Mouse (Mus musculus) forebrain, embryonic 16.5 days (tissue): ENCODE measurements at regions not wholly inside any gene's neighbourhood (a gene's known extent, or its start where the extent isn't known, plus 50 kb on each side); places are given as distances from the start of the nearest gene placed in this dataset.

Source experiments
- ATAC-seq: fragments of 200-750 bp; cut with Nextera tagmentation; 2 replicates; pipeline ENCODE4 v1.8.0; 2017; ENCODE audit warnings: mild to moderate bottlenecking, moderate library complexity
- H3K27ac ChIP-seq: fragments of 300-500 bp; sonication (generic); 2 replicates; pipeline ENCODE4 v1.5.1; 2014; ENCODE audit warnings: low read length, control low read depth
- H3K27me3 ChIP-seq: fragments of 300-500 bp; sonication (generic); replicated peaks from 2 replicates; pipeline ENCODE4 v1.6.1; 2014; ENCODE audit warnings: low read length; ENCODE audit not compliant: control insufficient read depth, insufficient read depth
- H3K36me3 ChIP-seq: fragments of 300-500 bp; sonication (generic); 2 replicates; pipeline ENCODE4 v1.6.1; 2014; ENCODE audit not compliant: control insufficient read depth, insufficient read depth
- H3K4me1 ChIP-seq: fragments of 300-500 bp; sonication (generic); replicated peaks from 2 replicates; pipeline ENCODE4 v1.6.1; 2014; ENCODE audit warnings: low read length; ENCODE audit not compliant: control insufficient read depth, insufficient read depth
- H3K4me2 ChIP-seq: fragments of 300-500 bp; sonication (generic); 2 replicates; pipeline ENCODE4 v1.6.1; 2014; ENCODE audit warnings: mild to moderate bottlenecking, low read length, control low read depth
- H3K4me3 ChIP-seq: fragments of 300-500 bp; sonication (generic); replicated peaks from 2 replicates; pipeline ENCODE4 v1.5.1; 2014; ENCODE audit warnings: mild to moderate bottlenecking, low read length, control low read depth
- H3K9ac ChIP-seq: fragments of 300-500 bp; sonication (generic); replicated peaks from 2 replicates; pipeline ENCODE4 v1.6.1; 2014; ENCODE audit warnings: low read depth, low read length, control low read depth
- H3K9me3 ChIP-seq: fragments of 300-500 bp; sonication (generic); 2 replicates; pipeline ENCODE4 v1.6.1; 2016; ENCODE audit warnings: low read length; ENCODE audit not compliant: control insufficient read depth
- WGBS: fragments of 180-500 bp; shearing (Covaris S2); extraction: QIAGEN DNeasy Blood & Tissue Kit; methylation state at CpG from one replicate; pipeline ENCODE4 v1.1.7; 2014; 5-methylcytosine and 5-hydroxymethylcytosine counted together

DNA sequence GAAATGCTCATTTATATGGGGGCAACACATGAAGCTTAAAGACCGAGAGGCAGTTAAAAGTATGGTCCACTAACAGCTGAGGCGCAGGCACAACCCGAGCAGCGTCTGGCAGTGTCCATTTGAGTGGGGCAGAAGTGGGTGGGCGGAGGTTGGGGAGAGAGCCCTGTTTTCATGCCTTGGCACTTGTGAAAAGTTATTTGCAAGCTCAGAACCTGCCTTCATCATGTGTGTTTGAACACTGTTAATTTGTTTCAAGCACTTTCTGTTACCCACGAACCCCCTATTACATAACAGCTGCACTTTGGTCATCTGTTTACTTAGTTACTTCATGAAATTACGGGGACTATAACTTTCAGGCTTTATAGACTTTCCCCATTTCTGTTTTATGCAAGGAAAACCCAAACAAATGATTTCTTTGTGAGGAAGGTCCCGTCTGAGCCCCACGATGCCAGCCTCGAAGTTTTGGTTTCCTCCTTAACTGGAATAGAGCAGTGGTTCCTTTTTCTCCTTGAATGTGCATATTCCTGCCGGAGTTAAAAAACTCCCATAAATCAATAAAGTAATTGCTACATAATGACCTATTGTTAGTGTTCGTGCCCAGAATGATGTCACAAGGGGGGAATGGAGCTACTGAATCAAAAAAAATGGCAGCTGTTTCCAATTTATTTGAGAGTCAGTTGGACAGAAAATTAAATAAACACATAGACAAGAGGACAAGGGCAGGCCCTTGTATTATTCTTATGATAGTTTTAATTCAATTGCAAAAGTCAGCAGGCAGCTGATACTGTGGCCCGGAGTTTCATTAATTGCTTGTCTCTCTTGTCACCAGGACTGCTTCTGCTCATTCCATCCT lies 363.6 kb downstream of the Etnk1 start:
- no peaks in the 10 kb centered on the region; the same call in 1 of the 2 replicates for H3K4me1 ChIP-seq
- 40% methylated on average over 13 of the region's 13 CpGs for whole genome bisulfite sequencing

DNA sequence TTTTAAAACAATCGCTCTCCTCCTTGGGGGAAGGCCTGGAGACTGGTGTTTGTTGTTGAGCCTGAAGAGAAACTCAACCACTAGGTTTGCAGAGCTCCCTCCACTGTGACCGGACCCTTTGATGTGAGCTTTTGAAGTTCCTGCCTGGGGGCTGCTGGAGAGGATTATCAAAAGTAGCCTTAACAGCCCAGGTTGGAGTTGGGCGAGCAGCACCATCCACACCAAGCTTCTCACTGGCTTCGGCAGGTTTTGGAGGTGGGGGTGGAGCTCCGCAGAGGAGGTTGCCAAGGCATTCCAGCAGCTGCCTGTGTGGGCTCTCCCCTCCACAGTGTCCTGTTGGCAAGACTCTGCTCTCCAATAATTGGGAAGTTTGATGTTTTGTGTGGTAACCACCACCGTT lies 364.5 kb downstream of the Etnk1 start:
- Histone ChIP-seq H3K36me3 (no peaks in the 10 kb centered on the region), H3K9ac (no peak overlapping the region), H3K4me3 (no peak overlapping the region), H3K4me2 (no peak overlapping the region), H3K27me3 (no peaks in the 10 kb centered on the region), H3K9me3 (no peaks in the 10 kb centered on the region), H3K4me1 (no peaks in the 10 kb centered on the region; the same call in 1 of the 2 replicates), H3K27ac (no peak overlapping the region)
- 25% methylated on average over 6 of the region's 6 CpGs for WGBS
- no peak for ATAC-seq

More for the DNA sequence above, 363.6 kb downstream of the Etnk1 start:
- no peak for ATAC-seq
- Histone ChIP-seq H3K36me3 (no peaks in the 10 kb centered on the region), H3K9ac (no peak overlapping the region), H3K27me3 (no peaks in the 10 kb centered on the region), H3K27ac (no peak overlapping the region), H3K4me2 (no peak overlapping the region), H3K4me3 (no peak overlapping the region), H3K9me3 (no peaks in the 10 kb centered on the region)

DNA sequence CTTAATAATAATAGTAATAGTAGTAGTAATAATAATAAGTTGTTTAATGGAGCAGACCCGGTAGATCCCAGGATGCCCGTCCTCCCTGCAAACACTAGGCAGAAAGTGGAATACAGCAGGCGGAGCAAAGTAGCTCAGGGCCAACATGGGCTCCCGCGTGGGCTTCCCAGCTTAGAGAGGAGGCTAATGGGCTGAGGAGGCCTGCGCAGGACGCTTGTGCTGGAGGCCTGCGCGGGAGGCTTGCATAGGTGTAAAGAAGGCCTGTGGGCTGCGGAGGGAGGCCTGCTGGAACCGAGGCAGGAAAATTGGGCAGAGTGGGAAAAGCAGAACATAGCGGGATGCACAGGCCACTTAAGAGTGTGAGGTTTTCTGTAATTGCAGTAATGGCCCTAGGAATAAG lies 365.4 kb downstream of the Etnk1 start:
- no peak for ATAC-seq
- H3K9me3 ChIP-seq = no peaks in the 10 kb centered on the region
- WGBS = 94% methylated on average over 12 of the region's 12 CpGs
- H3K4me2 ChIP-seq = no peak overlapping the region
- no peaks in the 10 kb centered on the region for H3K27me3 ChIP-seq
- no peaks in the 10 kb centered on the region for H3K36me3 ChIP-seq
- H3K27ac ChIP-seq = no peak overlapping the region
- no peak overlapping the region for H3K4me3 ChIP-seq
- no peaks in the 10 kb centered on the region; the same call in 1 of the 2 replicates for H3K4me1 ChIP-seq
- no peak overlapping the region for H3K9ac ChIP-seq

DNA sequence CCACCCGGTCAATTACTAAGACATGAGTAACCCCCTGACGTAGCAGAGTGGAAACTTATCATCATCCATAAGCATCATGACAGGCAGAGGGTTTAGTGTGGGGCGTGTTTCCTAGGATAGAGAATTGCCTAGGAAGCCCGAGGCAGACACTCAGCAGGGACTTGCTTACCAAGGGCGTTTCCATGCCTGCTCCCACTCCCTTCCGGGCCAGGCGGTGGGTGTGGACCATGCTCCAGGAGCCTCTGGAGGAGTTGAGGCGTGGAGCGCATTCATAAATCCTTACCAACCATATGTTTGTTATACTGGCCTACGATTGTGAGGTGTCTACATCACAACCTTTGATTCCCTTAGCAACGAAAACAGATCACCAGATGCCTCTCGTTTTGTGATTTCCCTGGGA lies 368.2 kb downstream of the Etnk1 start:
- no peaks in the 10 kb centered on the region for H3K27me3 ChIP-seq
- WGBS = 85% methylated on average over 12 of the region's 12 CpGs
- no peaks in the 10 kb centered on the region for H3K36me3 ChIP-seq
- 0 out of 2 replicates have a peak, but pooled peaks cover 2% of the 10 kb centered on the region for H3K9me3 ChIP-seq
- H3K4me2 ChIP-seq = no peak overlapping the region
- no peak overlapping the region for H3K4me3 ChIP-seq
- H3K4me1 ChIP-seq = no peaks in the 10 kb centered on the region; the same call in 1 of the 2 replicates
- H3K9ac ChIP-seq = no peak overlapping the region
- no peak overlapping the region for H3K27ac ChIP-seq
- no peak for ATAC-seq

DNA sequence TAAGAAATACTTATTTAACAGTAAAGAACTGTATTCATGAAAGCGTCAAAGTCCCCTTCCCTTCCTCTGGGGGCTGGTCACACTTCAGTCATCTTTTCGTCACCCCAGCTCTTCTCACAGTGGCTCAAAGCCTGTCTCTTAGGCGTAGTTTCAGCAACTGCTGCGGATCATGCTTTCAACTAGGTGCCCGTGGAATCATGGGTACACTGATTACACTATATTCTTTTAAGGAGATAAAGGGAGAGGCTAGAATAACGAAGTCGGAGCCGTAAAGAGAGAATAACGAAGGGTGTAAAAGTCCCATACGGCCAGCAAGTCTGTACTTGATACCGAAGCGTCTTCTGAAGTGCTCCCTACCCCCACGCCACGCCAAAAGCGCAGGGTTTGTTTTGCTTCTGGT lies 368.7 kb downstream of the Etnk1 start:
- Histone ChIP-seq H3K36me3 (no peaks in the 10 kb centered on the region), H3K27me3 (no peaks in the 10 kb centered on the region), H3K4me1 (no peaks in the 10 kb centered on the region; the same call in 1 of the 2 replicates), H3K27ac (no peak overlapping the region), H3K9ac (0 out of 2 replicates have a peak overlapping the region, but pooled peaks have one; percentile 30), H3K4me2 (peak overlapping the region; percentile 25), H3K9me3 (0 out of 2 replicates have a peak, but pooled peaks cover 2% of the 10 kb centered on the region), H3K4me3 (peak overlapping the region; percentile 7; the same call in 1 of the 2 replicates)
- WGBS = 62% methylated on average over 15 of the region's 15 CpGs
- no peak for ATAC-seq

DNA sequence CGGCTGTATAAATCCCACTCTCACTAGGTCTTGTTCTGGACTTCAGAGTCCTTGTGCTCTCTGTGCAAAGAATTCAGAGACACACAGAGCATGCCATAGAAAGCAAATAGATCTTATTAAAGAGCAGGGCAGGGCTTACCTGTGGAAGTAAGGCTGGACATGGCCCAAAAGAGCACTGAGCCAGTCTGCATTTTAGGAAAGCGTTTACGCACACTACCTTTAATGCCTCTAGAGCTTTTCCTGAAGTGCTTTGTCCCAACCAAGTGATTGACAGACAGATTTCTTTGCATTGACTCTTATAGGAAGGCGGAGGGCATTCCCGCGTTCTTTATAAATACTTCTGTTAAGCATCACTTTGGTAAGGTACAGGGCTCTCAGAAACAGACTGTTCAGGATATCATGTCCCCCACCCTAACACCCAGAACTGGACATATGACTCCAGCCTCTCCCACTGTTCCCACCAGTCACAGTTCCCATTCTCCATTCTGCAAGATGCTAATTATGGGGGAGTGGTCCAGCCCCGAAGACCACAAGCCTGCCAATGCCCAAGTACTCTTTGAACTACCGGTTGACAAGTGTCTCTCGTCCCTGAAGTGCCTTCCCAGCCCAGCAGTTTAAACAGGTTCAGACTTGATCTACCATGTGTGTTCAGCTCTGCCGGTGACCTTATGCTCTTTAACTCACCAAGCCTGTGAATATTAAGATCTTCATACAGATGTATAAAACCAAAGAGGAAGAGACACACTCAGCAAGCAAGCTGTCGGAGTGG lies 369.7 kb downstream of the Etnk1 start:
- WGBS = 78% methylated on average over 11 of the region's 11 CpGs

DNA sequence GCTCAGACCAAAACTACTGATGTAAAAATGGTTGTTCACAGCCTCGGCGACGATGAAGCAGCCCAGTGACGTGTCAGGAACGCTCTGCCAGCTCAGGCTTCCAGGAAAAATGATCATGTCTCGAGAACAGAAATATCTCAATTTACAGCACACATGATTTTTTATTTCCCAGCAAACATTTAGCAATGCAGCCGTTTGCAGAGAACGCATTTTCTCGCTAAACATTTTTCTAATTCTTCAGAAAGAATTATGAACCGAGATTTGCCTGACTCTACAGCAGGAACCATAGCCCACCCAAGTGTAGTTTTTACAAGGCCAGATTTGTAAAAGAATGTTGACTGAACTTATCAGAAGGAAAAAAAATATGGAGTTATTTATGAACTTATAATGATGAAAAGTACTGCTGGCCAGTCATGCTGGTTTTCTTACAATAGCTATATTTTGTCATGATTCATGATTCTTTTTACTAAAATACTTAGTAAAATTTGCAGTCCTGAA lies 380.4 kb downstream of the Etnk1 start:
- Histone ChIP-seq H3K9ac (no peak overlapping the region), H3K27ac (no peak overlapping the region), H3K4me2 (no peak overlapping the region), H3K27me3 (no peaks in the 10 kb centered on the region), H3K4me3 (no peak overlapping the region), H3K36me3 (no peaks in the 10 kb centered on the region), H3K4me1 (no peaks in the 10 kb centered on the region), H3K9me3 (no peaks in the 10 kb centered on the region)
- no peak for ATAC-seq
- WGBS = 80% methylated on average over 10 of the region's 10 CpGs

More for the DNA sequence above, 369.7 kb downstream of the Etnk1 start:
- Histone ChIP-seq H3K4me2 (no peak overlapping the region), H3K27ac (no peak overlapping the region), H3K27me3 (no peaks in the 10 kb centered on the region), H3K9ac (no peak overlapping the region), H3K4me3 (no peak overlapping the region), H3K9me3 (0 out of 2 replicates have a peak, but pooled peaks cover 2% of the 10 kb centered on the region), H3K4me1 (no peaks in the 10 kb centered on the region), H3K36me3 (no peaks in the 10 kb centered on the region)
- ATAC-seq = no peak

DNA sequence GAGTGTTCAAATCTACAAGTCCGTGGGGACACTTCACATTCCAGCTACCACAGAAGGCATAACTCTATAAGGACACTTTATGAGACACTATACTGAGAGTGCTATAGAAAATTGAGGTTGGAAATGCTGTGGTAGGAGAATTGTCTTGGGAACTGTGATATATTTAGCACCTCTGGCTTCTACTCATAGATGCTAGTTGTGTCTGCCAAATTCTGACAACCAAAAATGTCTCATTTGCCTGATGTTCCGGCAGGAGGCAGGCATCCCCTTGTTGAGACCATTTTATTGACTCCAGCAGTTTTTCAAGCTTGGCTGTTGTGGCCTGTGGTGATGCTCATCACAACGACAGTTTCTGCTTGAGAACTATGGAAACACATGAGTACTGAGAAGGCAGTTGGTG lies 387.9 kb downstream of the Etnk1 start:
- no peaks in the 10 kb centered on the region for H3K27me3 ChIP-seq
- H3K4me3 ChIP-seq = no peak overlapping the region
- no peak overlapping the region for H3K4me2 ChIP-seq
- H3K4me1 ChIP-seq = no peaks in the 10 kb centered on the region
- no peak overlapping the region for H3K27ac ChIP-seq
- WGBS = 86% methylated on average over 3 of the region's 3 CpGs
- ATAC-seq = no peak
- H3K9me3 ChIP-seq = no peaks in the 10 kb centered on the region
- no peak overlapping the region for H3K9ac ChIP-seq
- no peaks in the 10 kb centered on the region for H3K36me3 ChIP-seq
